Mouse (Mus musculus) liver, adult (tissue): ENCODE results near the gene Ndufa7.

Source experiments
- GATA4 ChIP-seq: IDR thresholded peaks from 2 replicates; pipeline ENCODE4 v1.6.1; 2014; ENCODE audit warnings: mild to moderate bottlenecking, low read length; ENCODE audit not compliant: insufficient replicate concordance

Ndufa7 gene

DNA sequence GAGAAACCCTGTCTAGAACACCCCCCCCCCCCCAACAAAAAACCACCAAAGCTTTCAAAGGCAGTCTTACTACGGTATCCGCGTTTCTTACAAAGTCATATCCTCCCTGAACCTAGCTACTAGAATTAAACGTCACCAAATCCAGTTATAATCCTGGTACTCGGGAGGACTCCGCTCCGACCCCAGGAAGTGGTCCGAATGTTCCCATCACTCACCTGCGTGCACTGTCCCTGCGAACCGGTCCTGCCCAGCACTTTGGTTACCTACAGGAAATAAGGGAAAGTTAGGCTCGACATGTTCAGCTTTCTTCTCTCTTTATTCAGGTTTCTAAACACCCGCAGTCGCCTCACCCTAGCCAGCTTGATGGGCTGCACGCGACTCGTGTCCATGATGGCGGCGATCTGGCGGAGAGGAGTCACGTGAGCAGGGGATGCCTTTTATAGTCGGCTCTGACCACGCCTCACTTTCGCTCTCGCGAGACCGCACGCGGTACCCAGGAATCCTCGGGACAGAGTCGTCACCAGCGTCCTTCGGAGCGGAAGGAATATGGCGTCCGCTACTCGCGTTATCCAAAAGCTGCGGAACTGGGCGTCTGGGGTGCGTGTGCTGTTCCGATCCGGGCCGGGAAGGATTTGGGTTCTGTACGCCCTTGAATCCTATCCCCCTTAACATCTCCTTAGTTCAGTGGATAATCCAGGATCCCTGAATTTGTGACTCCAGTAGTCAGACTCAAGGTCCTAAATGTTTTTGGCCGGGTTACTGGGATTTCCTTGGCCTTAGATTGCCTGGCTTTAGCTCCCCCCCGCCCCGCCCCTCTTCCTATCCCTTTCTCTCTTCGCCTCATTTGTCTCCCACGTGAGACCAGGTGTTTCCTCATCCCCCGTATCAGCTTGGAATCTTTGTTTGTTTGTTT lies at the start of gene Ndufa7, which contains the start of gene Rps28:
Gene Ndufa7, plus strand, starts transcription at position 489 of the 913 bp plus-strand sequence.
Gene Rps28, minus strand, starts transcription at position 479 of the 913 bp plus-strand sequence.
- peak; percentile 70; the same call in 1 of the 2 replicates for TF ChIP-seq GATA4

DNA sequence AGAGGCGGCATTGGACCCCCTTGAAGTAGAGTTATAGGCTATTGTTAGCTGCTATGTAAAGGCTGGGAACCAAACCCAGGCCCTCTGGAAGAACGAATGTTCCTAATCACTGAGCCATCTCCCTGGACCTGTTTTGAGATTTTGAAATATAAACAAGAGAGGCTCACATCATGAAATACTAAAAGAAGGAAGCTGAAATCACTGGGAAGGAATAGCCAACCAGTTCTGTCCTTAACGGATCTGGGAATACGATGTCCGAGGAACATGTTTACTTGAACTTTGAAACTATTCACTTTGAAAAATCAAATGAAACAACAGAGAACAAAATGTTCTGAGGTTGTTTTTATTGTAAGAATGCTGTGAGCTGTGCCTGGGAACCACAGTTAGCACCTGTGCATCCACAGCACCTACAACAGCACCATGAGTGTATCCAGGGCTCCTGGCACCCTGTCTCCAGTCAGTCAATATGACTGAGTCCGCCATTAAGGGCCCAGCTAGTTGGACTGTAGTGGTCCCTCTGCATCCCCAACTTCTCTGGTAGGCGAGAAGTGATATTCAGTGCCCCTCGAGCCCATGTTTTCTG lies 49.7 kb upstream of the Ndufa7 start:
- TF ChIP-seq GATA4 = peak; percentile 54; the same call in 1 of the 2 replicates

DNA sequence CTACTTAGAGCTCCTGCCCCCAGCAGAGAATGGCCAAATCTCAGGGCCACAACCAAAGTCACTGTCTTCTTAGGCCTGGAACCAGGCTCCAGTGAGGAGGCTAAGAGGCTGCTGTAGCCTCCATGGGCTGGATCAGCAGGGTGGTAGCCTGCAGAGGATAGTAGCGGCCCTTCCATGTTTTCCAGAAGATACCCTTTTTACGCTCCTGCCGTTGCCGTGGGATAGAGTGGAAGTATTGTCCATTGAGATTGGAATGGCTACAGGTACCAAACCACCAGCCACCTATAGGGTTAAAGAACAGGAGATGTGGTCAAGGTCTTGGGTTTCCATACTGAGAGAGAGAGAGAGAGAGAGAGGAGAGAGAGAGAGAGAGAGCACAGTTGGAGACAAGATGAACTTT lies 49.1 kb upstream of the Ndufa7 start:
- no peak for TF ChIP-seq GATA4

DNA sequence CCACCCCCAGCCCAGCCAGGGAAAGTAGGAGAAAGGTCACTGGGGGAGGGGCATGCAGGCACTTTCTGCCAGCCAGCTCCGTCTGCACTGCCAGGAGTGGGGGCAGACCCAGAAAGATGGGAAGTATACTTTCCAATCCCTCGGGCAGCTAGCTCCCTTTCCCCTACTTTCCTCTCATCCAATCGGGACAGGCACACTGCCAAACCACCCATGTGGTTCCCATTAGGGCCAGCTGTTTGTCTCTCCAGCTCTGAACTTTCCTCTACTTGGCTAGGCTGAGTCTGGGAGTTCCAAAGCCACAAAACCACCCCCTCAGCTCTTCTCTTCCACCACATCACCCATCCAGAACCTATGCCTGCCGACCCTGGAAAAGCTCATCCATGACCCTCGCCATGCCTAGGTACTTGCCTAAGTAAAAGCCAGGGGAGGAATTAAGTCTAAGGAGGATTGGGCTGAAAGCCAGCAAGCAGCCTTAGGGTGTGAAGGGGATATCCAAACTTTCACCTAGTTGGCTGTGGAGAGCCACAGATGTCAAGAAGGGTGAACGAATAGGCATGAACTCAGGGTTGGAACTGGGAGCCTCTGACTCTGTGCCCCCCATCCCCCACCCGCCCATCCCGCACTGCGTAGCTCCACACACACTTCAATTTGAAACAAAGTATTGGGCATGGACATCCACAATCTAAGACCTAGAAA lies 45.0 kb upstream of the Ndufa7 start:
- no peak for TF ChIP-seq GATA4

DNA sequence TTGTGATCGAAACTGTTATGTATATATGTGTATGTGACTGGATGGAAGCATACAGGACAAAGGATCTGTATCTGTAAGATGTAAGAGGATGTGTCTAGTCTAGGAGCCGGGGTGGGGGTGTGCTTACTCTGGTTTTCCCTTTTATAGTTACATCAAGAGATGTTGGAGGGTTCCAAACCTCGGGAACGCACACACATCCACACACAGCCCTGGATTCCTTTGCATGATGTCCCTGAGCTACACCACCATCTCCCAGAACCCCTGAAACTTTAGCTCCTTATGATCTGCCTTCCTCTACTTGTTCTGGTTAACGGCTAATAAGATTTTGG lies 44.4 kb upstream of the Ndufa7 start:
- no peak for TF ChIP-seq GATA4

DNA sequence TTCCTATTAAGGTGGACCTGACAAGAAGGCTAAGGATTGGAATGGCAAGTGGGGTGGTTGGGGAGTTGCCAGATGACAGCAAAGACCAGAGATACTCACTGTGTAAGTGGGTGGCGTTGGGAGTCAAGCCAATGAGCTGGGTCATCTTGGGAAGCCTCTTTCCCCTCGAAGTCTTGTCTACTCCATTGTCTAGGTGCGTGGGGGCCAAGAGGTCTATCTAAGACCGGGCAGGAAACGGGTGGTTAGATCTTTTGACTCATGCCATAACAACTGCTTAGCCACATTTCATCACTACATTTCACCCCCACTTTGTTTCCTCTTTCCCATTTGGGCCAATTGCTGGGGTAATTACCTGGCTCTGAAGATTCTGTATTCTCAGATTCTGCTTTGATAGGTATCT lies 43.9 kb upstream of the Ndufa7 start:
- no peak for TF ChIP-seq GATA4

DNA sequence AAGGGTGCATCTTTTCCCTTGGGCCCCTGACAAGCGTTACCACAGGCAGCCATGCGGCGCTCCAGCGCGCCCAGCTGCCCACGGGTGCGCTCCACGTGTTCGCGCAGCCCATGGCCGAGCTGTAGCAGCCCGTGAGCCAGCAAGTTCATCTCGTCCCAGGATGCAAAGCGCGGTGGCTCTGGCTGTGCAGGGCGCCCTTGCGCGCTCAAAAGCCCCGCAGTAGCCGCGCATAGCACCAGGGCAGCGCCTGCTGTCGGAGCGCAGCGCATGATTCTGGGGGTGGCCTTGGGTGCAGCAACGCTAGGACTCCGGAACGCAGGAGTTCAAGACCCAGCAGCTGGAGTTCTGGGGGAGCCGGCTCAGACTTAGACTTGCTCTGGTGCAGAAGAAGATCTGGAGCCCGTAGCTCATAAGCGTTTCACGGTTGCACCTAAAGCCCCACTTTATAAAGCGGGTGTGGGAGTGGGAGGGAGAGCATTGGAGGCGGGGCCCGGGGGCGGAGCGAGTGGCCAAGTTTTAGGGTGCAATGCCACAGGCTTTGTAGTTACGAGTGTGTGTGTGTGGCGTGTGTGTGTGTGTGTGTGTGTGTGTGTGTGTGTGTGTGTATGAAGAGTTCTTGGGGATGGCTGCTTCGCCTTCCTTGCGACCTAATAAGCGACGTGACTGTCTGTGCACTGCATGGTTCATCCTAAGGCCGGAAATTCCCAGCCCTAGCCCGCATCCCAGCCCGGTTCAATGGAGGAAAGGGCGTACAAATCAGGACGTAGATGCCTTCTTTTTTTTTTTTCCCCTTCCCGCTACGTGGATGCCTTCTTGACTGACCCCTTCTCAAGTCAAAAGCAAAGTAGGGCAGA lies 43.0 kb upstream of the Ndufa7 start, which contains the start of gene Angptl4:
Gene Angptl4, minus strand, starts transcription at position 707 of the 854 bp plus-strand sequence.
- TF ChIP-seq GATA4 = 0 out of 2 replicates have a peak, but pooled peaks have one; percentile 27

DNA sequence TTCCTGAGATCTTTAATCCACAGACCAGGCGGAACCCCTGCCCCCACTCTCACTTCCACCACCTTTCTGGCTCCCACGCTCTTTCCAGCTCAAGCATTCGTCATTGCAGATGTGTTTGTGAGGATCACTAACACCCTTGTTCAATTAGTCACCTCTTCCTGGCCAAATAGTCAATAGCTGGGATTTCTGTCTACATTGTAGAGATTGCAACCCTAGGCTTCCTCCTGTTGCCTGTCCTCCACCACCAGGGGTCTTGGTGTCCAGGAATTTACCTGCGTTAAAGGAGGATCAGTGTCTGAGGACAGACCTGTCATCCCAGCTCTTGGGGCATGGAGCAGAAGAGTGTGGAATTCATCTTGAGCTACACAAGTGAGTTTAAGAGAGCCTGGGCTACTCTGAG lies 42.3 kb upstream of the Ndufa7 start:
- TF ChIP-seq GATA4 = no peak

DNA sequence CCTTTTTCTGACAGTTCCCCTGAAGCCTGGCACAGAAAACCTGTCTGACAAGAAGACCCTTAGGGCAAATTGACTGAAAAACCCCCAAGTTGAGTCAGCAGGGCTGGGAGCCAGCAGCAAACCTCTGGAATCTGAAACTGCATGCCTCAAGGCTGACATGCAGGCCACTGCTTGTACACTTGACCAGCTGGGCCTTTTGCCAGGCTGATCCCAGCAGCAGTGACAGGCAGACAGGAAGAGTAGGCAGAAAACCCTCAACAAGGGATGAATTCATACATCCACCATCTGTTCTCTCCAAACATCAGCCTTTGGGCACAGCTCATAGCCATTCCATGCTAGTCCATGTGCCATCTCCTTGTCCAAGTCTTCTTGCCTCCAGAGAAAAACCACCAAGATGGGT lies 41.0 kb upstream of the Ndufa7 start:
- no peak for TF ChIP-seq GATA4

DNA sequence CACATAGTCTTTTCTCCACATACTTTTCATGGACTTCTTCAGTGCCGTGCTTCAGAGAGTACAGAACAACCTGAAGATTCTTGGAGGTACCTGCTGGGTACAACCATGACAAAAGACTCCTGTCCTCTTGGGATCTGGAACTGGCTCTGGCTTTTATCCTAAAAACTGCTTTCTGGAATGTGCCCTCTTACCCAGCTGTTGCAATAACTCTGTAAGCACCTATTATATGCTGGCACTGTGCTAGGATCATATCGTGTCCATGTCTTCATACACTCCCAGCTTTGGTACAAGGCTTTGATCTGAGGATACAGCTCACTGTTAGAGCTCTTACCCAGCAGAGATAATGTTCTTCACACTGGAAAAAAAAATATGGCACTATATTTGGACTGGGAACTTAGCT lies 39.4 kb upstream of the Ndufa7 start:
- no peak for TF ChIP-seq GATA4

DNA sequence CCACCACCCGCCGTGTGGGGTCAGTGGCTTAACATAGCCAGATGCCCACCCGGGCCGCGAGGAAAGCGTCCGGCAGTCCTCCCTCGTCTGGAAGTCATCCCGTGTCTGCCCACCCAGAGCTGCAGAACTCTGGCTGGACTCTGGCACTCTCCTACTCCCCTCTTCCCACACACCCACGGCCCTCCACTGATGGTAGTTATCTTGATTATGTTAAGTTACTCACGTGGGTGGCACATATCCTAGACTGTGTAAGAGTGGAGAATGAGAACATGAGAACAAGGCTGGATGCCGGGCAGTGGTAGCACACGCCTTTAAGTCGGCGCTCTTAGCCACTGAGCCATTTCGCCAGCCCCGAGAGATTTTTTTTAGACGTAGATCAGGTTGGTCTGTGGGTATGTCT lies 38.0 kb upstream of the Ndufa7 start:
- no peak for TF ChIP-seq GATA4

DNA sequence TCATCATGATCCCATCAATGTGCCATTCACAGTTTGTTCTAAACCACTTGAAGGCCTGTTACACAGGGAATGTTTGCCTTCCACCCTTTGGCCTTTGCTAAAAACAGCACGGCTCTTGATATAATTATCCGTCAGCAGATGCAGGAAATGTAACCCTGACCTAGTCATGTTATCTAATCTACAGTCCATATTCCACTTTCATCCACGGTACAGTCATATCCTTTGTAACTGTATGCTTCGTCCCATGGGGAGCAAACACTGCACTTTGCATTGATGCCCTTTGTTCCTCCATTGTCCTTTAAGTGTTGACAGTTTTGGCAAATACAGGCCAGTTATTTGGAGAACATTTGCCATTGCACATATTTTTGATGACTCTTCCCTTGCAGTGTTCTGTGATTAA lies 35.6 kb upstream of the Ndufa7 start:
- peak; percentile 100 for TF ChIP-seq GATA4

DNA sequence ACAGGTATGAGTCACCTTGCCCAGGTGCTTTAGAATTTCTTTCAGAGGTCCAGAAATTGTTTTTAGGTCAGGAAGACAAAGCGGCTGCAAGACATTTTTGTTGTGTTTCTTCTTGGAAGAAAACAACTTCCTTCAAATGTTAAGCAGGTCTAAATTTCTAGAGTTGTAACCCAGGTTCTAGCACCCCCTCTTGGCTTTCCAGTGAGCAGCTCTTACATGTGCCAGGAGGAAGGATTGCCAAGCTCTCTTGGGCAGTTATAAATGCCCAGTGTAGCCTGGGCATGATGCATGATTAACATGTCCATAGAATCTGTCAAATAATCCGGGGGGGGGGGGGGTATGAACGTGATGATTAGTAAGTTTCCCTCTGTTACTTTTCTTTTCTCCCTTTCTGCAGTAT lies 26.1 kb upstream of the Ndufa7 start:
- TF ChIP-seq GATA4 = no peak

DNA sequence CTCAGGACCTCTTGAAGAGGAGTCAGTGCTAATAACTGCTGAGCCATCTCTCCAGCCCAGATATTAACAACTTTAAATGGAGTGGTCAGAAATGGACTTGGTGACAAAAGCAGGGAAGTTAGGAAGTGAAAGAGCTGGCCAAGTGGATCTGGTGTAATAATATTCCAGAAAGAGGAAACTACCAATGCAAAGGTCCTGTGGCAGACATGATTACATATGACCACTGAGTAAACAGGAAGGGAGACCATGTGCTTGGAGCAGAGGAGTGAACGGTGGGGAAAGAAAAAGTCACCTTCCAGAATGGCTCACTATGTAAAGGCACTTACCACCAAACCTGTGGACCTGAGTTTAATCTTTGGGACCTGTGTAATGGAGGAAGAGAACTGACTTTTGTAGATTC lies 25.1 kb upstream of the Ndufa7 start:
- TF ChIP-seq GATA4 = no peak

DNA sequence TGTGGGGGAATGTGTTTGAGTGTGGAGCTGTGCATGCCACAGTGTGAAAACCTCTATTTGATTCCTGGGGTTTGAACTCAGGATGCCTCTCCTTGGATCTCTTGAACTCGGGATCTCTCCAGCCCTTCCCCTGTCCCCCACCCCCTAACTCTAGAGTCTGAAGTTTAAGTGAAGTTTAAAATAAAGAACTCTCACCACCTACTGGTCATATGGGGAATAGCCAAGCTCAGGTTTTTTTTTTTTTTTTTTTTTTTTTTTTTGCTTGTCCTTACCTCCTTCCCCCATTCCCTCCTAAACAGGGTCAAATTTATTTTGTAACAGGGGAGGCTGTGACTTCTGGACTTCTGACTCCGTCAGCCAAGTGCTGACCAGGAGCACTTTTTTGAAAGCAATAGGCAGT lies 22.2 kb upstream of the Ndufa7 start:
- TF ChIP-seq GATA4 = no peak
